Mouse (Mus musculus) small intestine, adult 2 months (tissue): ENCODE data around the gene Ptprm.

ENCODE experiments used
- CTCF ChIP-seq: fragments of 200-500 bp; IDR thresholded peaks from 2 replicates; pipeline ENCODE4 v1.5.1; 2012; ENCODE audit warnings: low read depth, mild to moderate bottlenecking, control low read depth, inconsistent platforms, low read length, moderate library complexity, mixed read lengths; ENCODE audit not compliant: insufficient replicate concordance, insufficient read length; ENCODE audit errors: extremely low read depth
- POLR2A ChIP-seq: fragments of 200-500 bp; IDR thresholded peaks from 2 replicates; pipeline ENCODE4 v1.6.1; 2012; ENCODE audit warnings: low read depth, mild to moderate bottlenecking, control low read depth, inconsistent platforms, low read length, moderate library complexity

GRCm38 (mm10) chr17:67351423-67351822, 2.8 kb downstream of the Ptprm start:
- TF ChIP-seq CTCF (no peak), POLR2A (no peak)
